In genomic region chr9:53934179-53934578, GRCm38 (mm10) we compare ENCODE assay signal across 9 mouse cellular contexts. TPM values are rescaled to one million over a fixed set of nuclear protein-coding genes. Genes with fewer than 3 reads are reported as not detected.
DNase-seq lines count a peak whose midpoint lies in the region; ATAC-seq lines count a peak whose summit lies in the region.
"Had no signal": no experiment of that assay in that cellular context is flagged by ENCODE, and none has a peak within 500 bp of the region (broad histone marks: within the 10 kb centered on the region; RNA-seq: fewer than 3 reads in every experiment).

No protein-coding gene starts in this region.

- no peak overlapping the region for H3K4me2 ChIP-seq in forebrain, embryonic 12.5 days
- H3K4me2 ChIP-seq in forebrain, embryonic 11.5 days (ENCODE audit: low read depth, low read length, severe bottlenecking) = no peak overlapping the region
- H3K4me2 ChIP-seq in neural tube, embryonic 11.5 days (ENCODE audit: low read depth) = no peak overlapping the region
- H3K4me2 ChIP-seq: heart, embryonic 13.5 days had no signal

- no peak overlapping the region for H3K9ac ChIP-seq in forebrain, embryonic 12.5 days
- H3K9ac ChIP-seq in forebrain, embryonic 11.5 days (ENCODE audit: low read length) = no peak overlapping the region
- no peak overlapping the region for H3K9ac ChIP-seq in neural tube, embryonic 11.5 days (ENCODE audit: low read length)
- H3K9ac ChIP-seq: heart, embryonic 13.5 days had no signal

- no peak overlapping the region for H3K27ac ChIP-seq in forebrain, embryonic 10.5 days
- no peak overlapping the region for H3K27ac ChIP-seq in forebrain, embryonic 12.5 days
- no peak overlapping the region for H3K27ac ChIP-seq in forebrain, embryonic 11.5 days (ENCODE audit: low read depth, low read length)
- H3K27ac ChIP-seq in neural tube, embryonic 11.5 days (ENCODE audit: low read depth, low read length) = no peak overlapping the region
- H3K27ac ChIP-seq: heart, embryonic 13.5 days had no signal

- WGBS in forebrain, embryonic 10.5 days = 77% methylated on average over 13 of the region's 13 CpGs
- WGBS in forebrain, embryonic 12.5 days = 66% methylated on average over 13 of the region's 13 CpGs
- 65% methylated on average over 13 of the region's 13 CpGs for WGBS in forebrain, embryonic 11.5 days
- WGBS in neural tube, embryonic 11.5 days = 71% methylated on average over 13 of the region's 13 CpGs

- ATAC-seq in forebrain, embryonic 12.5 days (ENCODE audit: low FRiP score) = no peak
- no peak for ATAC-seq in forebrain, embryonic 11.5 days (replicated peaks; ENCODE audit: low FRiP score)
- no peak for ATAC-seq in neural tube, embryonic 11.5 days (ENCODE audit: insufficient read depth, low FRiP score, low TSS enrichment)
- ATAC-seq in inflammation-experienced regulatory T-cells, adult 6 months = no peak

- no peaks in the 10 kb centered on the region for H3K36me3 ChIP-seq in forebrain, embryonic 10.5 days (replicated peaks)
- no peaks in the 10 kb centered on the region for H3K36me3 ChIP-seq in forebrain, embryonic 12.5 days (replicated peaks)
- H3K36me3 ChIP-seq in forebrain, embryonic 11.5 days (ENCODE audit: control insufficient read depth, insufficient read depth, low read length) = no peaks in the 10 kb centered on the region
- no peaks in the 10 kb centered on the region for H3K36me3 ChIP-seq in neural tube, embryonic 11.5 days (ENCODE audit: control insufficient read depth, insufficient read depth, low read length)
- H3K36me3 ChIP-seq: heart, embryonic 13.5 days had no signal

- H3K4me1 ChIP-seq in forebrain, embryonic 10.5 days = peaks cover 8% of the 10 kb centered on the region
- peaks cover 8% of the 10 kb centered on the region; the same call in 1 of the 2 replicates for H3K4me1 ChIP-seq in forebrain, embryonic 12.5 days
- no peaks in the 10 kb centered on the region for H3K4me1 ChIP-seq in forebrain, embryonic 11.5 days (replicated peaks; ENCODE audit: control insufficient read depth, insufficient read depth, low read length)
- no peaks in the 10 kb centered on the region for H3K4me1 ChIP-seq in neural tube, embryonic 11.5 days (ENCODE audit: control insufficient read depth, insufficient read depth, low read length)
- H3K4me1 ChIP-seq: heart, embryonic 13.5 days had no signal

- no peaks in the 10 kb centered on the region for H3K9me3 ChIP-seq in forebrain, embryonic 10.5 days
- no peaks in the 10 kb centered on the region for H3K9me3 ChIP-seq in forebrain, embryonic 12.5 days
- H3K9me3 ChIP-seq in forebrain, embryonic 11.5 days (ENCODE audit: control insufficient read depth, low read length) = no peaks in the 10 kb centered on the region
- H3K9me3 ChIP-seq in neural tube, embryonic 11.5 days (ENCODE audit: control insufficient read depth, low read length) = no peaks in the 10 kb centered on the region
- H3K9me3 ChIP-seq: heart, embryonic 13.5 days had no signal

- DNase-seq in forebrain, embryonic 10.5 days (ENCODE audit: extremely low spot score, low spot score) = peak; percentile 42
- peak; percentile 6 for DNase-seq in urinary bladder, postnatal 14 days (ENCODE audit: low spot score)
- DNase-seq in urinary bladder, adult 18-20 months (ENCODE audit: low spot score in 2 of 2) = no peak
- peak; percentile 77 for DNase-seq in forebrain, embryonic 11.5 days (ENCODE audit: low spot score)
- peak; percentile 64 to 80 for DNase-seq in layer of hippocampus, postnatal 25 days (ENCODE audit: extremely low spot score in 1 of 2, low spot score in 1 of 2)
- peak; percentile 37 for DNase-seq in neural tube, embryonic 11.5 days (ENCODE audit: low spot score)

- H3K27me3 ChIP-seq in forebrain, embryonic 10.5 days (ENCODE audit: poor library complexity, severe bottlenecking) = no peaks in the 10 kb centered on the region
- H3K27me3 ChIP-seq in forebrain, embryonic 12.5 days = no peaks in the 10 kb centered on the region
- no peaks in the 10 kb centered on the region for H3K27me3 ChIP-seq in forebrain, embryonic 11.5 days (ENCODE audit: control insufficient read depth, insufficient read depth, low read length)
- no peaks in the 10 kb centered on the region for H3K27me3 ChIP-seq in neural tube, embryonic 11.5 days (ENCODE audit: control insufficient read depth, insufficient read depth, low read length)

- H3K4me3 ChIP-seq in forebrain, embryonic 10.5 days = no peak overlapping the region
- H3K4me3 ChIP-seq in forebrain, embryonic 12.5 days (replicated peaks) = no peak overlapping the region
- no peak overlapping the region for H3K4me3 ChIP-seq in forebrain, embryonic 11.5 days (ENCODE audit: low read depth, low read length)
- H3K4me3 ChIP-seq in neural tube, embryonic 11.5 days (ENCODE audit: low read depth, low read length) = no peak overlapping the region
- H3K4me3 ChIP-seq: heart, embryonic 13.5 days had no signal

RNA-seq across cellular contexts. Expression of gene Elmod1, which starts 40.9 kb away (rescaled TPM):
- polyA plus RNA-seq in forebrain, embryonic 10.5 days (2016; fragmentation: Nextera tagmentation; extraction: Ambion mirVana) = 0.21 and 0.36 TPM in 2 replicates
- polyA plus RNA-seq in forebrain, embryonic 12.5 days (2016; fragmentation: Nextera tagmentation; extraction: Ambion mirVana) = 4.6 and 5.9 TPM in 2 replicates
- polyA plus RNA-seq in forebrain, embryonic 11.5 days (2014; fragmentation: Nextera tagmentation; extraction: Ambion mirVana) = 2.8 and 2.9 TPM in 2 replicates
- 100 to 1,000 TPM; 246 TPM for total RNA-seq in layer of hippocampus, postnatal 25 days (2021)
- polyA plus RNA-seq in neural tube, embryonic 11.5 days (2014; fragmentation: Nextera tagmentation; extraction: Ambion mirVana) = 2.7 and 3.6 TPM in 2 replicates
- polyA plus RNA-seq in inflammation-experienced regulatory T-cells, adult 6 months (2017; shearing (Covaris generic)) = not detected
- polyA plus RNA-seq: heart, embryonic 13.5 days had no signal

Comparison
In these comparisons a context has a peak if more than half of its experiments do, and no peak if none do; other contexts are left out.
1. DNase-seq: peak in forebrain, embryonic 10.5 days (single experiment), urinary bladder, postnatal 14 days (single experiment), forebrain, embryonic 11.5 days (single experiment), layer of hippocampus, postnatal 25 days (2 of 2) and neural tube, embryonic 11.5 days (single experiment); none in urinary bladder, adult 18-20 months (0 of 2).